Mouse (Mus musculus): ENCODE measurements around the gene Slamf6. TPM values are rescaled to one million over a fixed set of nuclear protein-coding genes. Genes with fewer than 3 reads are reported as not detected.

The Slamf6 gene
- polyA plus RNA-seq, 2 experiments, result 0.17 to 0.93 TPM

- Histone ChIP-seq H3K9me3 (ENCODE audit: control insufficient read depth, low read length) (no peaks in the 10 kb centered on the region), H3K27me3 (ENCODE audit: control insufficient read depth, insufficient read depth, low read length) (no peaks in the 10 kb centered on the region), H3K36me3 (replicated peaks; ENCODE audit: control insufficient read depth, insufficient read depth, low read depth) (no peaks in the 10 kb centered on the region), H3K4me1 (replicated peaks; ENCODE audit: control insufficient read depth in 2 of 2, insufficient read depth in 2 of 2, low read length in 1 of 2) (no peaks in the 10 kb centered on the region; a peak in 1 of 4 replicates), H3K4me3 (ENCODE audit: insufficient read depth in 1 of 2, low read depth in 2 of 2, low read length in 2 of 2) (no peak overlapping the region), H3K9ac (replicated peaks) (no peak overlapping the region), H3K27ac (no peak overlapping the region), H3K4me2 (ENCODE audit: low read depth) (no peak overlapping the region)
- ATAC-seq (ENCODE audit: insufficient read depth), result no peak
- no peak for DNase-seq (ENCODE audit: low read depth in 3 of 3, low spot score in 3 of 3)
- TF ChIP-seq EP300 (IDR thresholded peaks at IDR 0.05; ENCODE audit: low read depth), result no peak
- TF ChIP-seq CTCF (IDR thresholded peaks at IDR 0.05; ENCODE audit: low read depth), result no peak
- 63% methylated on average over 5 of the region's 5 CpGs for WGBS (ENCODE audit: insufficient replicate concordance)
These were observed 5.5 kb downstream of the Slamf6 start for GRCm38 (mm10) chr1:171922844-171923243.

- no peaks in the 10 kb centered on the region for H3K9me3 ChIP-seq (ENCODE audit: control insufficient read depth, low read length)
- H3K4me1 ChIP-seq (replicated peaks; ENCODE audit: control insufficient read depth in 2 of 2, insufficient read depth in 2 of 2, low read length in 1 of 2), result no peaks in the 10 kb centered on the region; a peak in 1 of 4 replicates
- WGBS (ENCODE audit: insufficient replicate concordance), result 64% methylated on average over 3 of the region's 3 CpGs
- no peaks in the 10 kb centered on the region for H3K36me3 ChIP-seq (replicated peaks; ENCODE audit: control insufficient read depth, insufficient read depth, low read depth)
- H3K4me2 ChIP-seq (ENCODE audit: low read depth), result no peak overlapping the region
- DNase-seq (ENCODE audit: low read depth in 3 of 3, low spot score in 3 of 3), result no peak
- no peak overlapping the region for H3K9ac ChIP-seq (replicated peaks)
- no peak overlapping the region for H3K27ac ChIP-seq
- no peak for TF ChIP-seq EP300 (IDR thresholded peaks at IDR 0.05; ENCODE audit: low read depth)
- no peak for TF ChIP-seq CTCF (IDR thresholded peaks at IDR 0.05; ENCODE audit: low read depth)
- no peaks in the 10 kb centered on the region for H3K27me3 ChIP-seq (ENCODE audit: control insufficient read depth, insufficient read depth, low read length)
- ATAC-seq (ENCODE audit: insufficient read depth), result no peak
- H3K4me3 ChIP-seq (ENCODE audit: insufficient read depth in 1 of 2, low read depth in 2 of 2, low read length in 2 of 2), result no peak overlapping the region
These were observed 7.6 kb downstream of the Slamf6 start for GRCm38 (mm10) chr1:171924900-171925299.

GRCm38 (mm10) chr1:171933851-171934250, 16.5 kb downstream of the Slamf6 start:
- 34% methylated on average over 3 of the region's 3 CpGs for WGBS (ENCODE audit: insufficient replicate concordance)
- Histone ChIP-seq H3K27ac (no peak overlapping the region), H3K36me3 (replicated peaks; ENCODE audit: control insufficient read depth, insufficient read depth, low read depth) (no peaks in the 10 kb centered on the region), H3K9me3 (ENCODE audit: control insufficient read depth, low read length) (no peaks in the 10 kb centered on the region), H3K4me3 (ENCODE audit: insufficient read depth in 1 of 2, low read depth in 2 of 2, low read length in 2 of 2) (no peak overlapping the region), H3K9ac (replicated peaks) (no peak overlapping the region), H3K4me1 (replicated peaks; ENCODE audit: control insufficient read depth in 2 of 2, insufficient read depth in 2 of 2, low read length in 1 of 2) (0 out of 4 replicates have a peak, but pooled peaks cover 0 to 2% of the 10 kb centered on the region in 2 experiments), H3K4me2 (ENCODE audit: low read depth) (no peak overlapping the region), H3K27me3 (ENCODE audit: control insufficient read depth, insufficient read depth, low read length) (no peaks in the 10 kb centered on the region)
- ATAC-seq (ENCODE audit: insufficient read depth) (no peak), DNase-seq (ENCODE audit: low read depth in 3 of 3, low spot score in 3 of 3) (no peak)
- TF ChIP-seq EP300 (IDR thresholded peaks at IDR 0.05; ENCODE audit: low read depth) (no peak), CTCF (IDR thresholded peaks at IDR 0.05; ENCODE audit: low read depth) (no peak)

GRCm38 (mm10) chr1:171938952-171939948, 21.9 kb downstream of the Slamf6 start:
- no peak overlapping the region for H3K27ac ChIP-seq
- no peaks in the 10 kb centered on the region for H3K9me3 ChIP-seq (ENCODE audit: control insufficient read depth, low read length)
- H3K27me3 ChIP-seq (ENCODE audit: control insufficient read depth, insufficient read depth, low read length), result no peaks in the 10 kb centered on the region
- H3K9ac ChIP-seq (replicated peaks), result no peak overlapping the region
- DNase-seq (ENCODE audit: low read depth in 3 of 3, low spot score in 3 of 3) (no peak), ATAC-seq (ENCODE audit: insufficient read depth) (no peak)
- TF ChIP-seq EP300 (IDR thresholded peaks at IDR 0.05; ENCODE audit: low read depth) (no peak), CTCF (IDR thresholded peaks at IDR 0.05; ENCODE audit: low read depth) (no peak)
- H3K4me1 ChIP-seq (replicated peaks; ENCODE audit: control insufficient read depth in 2 of 2, insufficient read depth in 2 of 2, low read length in 1 of 2), result no peaks in the 10 kb centered on the region
- H3K4me3 ChIP-seq (ENCODE audit: insufficient read depth in 1 of 2, low read depth in 2 of 2, low read length in 2 of 2), result no peak overlapping the region
- H3K4me2 ChIP-seq (ENCODE audit: low read depth), result no peak overlapping the region
- WGBS (ENCODE audit: insufficient replicate concordance), result 49% methylated on average over 14 of the region's 14 CpGs
- H3K36me3 ChIP-seq (replicated peaks; ENCODE audit: control insufficient read depth, insufficient read depth, low read depth), result no peaks in the 10 kb centered on the region

GRCm38 (mm10) chr1:171940626-171941025, 23.3 kb downstream of the Slamf6 start:
- ATAC-seq (ENCODE audit: insufficient read depth), result no peak
- Histone ChIP-seq H3K9ac (replicated peaks) (no peak overlapping the region), H3K4me2 (ENCODE audit: low read depth) (no peak overlapping the region), H3K9me3 (ENCODE audit: control insufficient read depth, low read length) (no peaks in the 10 kb centered on the region), H3K36me3 (replicated peaks; ENCODE audit: control insufficient read depth, insufficient read depth, low read depth) (no peaks in the 10 kb centered on the region), H3K4me1 (replicated peaks; ENCODE audit: control insufficient read depth in 2 of 2, insufficient read depth in 2 of 2, low read length in 1 of 2) (no peaks in the 10 kb centered on the region), H3K27me3 (ENCODE audit: control insufficient read depth, insufficient read depth, low read length) (no peaks in the 10 kb centered on the region), H3K27ac (no peak overlapping the region), H3K4me3 (ENCODE audit: insufficient read depth in 1 of 2, low read depth in 2 of 2, low read length in 2 of 2) (no peak overlapping the region)
- no peak for TF ChIP-seq CTCF (IDR thresholded peaks at IDR 0.05; ENCODE audit: low read depth)
- TF ChIP-seq EP300 (IDR thresholded peaks at IDR 0.05; ENCODE audit: low read depth), result no peak
- 65% methylated on average over 6 of the region's 6 CpGs for WGBS (ENCODE audit: insufficient replicate concordance)
- no peak for DNase-seq (ENCODE audit: low read depth in 3 of 3, low spot score in 3 of 3)

All from liver, embryonic 14.5 days (tissue).